Mouse (Mus musculus): Measurements from ENCODE around the gene Gramd1b. TPM values are rescaled to one million over a fixed set of nuclear protein-coding genes. Genes with fewer than 3 reads are reported as not detected.

Gene Gramd1b
- polyA plus RNA-seq (2017; shearing (Covaris generic)): 10 to 100 TPM; 48.7 to 68.0 TPM

- ATAC-seq: no peak
Measured at GRCm38 (mm10) chr9:40531027-40531621, at the start of gene Gramd1b. Gene Gramd1b (minus strand): TSS chr9:40531383.

- ATAC-seq: no peak
Measured at GRCm38 (mm10) chr9:40578726-40579625, 47.8 kb upstream of the Gramd1b start.

- no peak for ATAC-seq
Measured at GRCm38 (mm10) chr9:40577132-40577531, 45.9 kb upstream of the Gramd1b start.

- no peak for ATAC-seq
Measured at GRCm38 (mm10) chr9:40575053-40575985, 44.1 kb upstream of the Gramd1b start.

GRCm38 (mm10) chr9:40571280-40571679 lies 40.1 kb upstream of the Gramd1b start:
- no peak for ATAC-seq

GRCm38 (mm10) chr9:40568070-40568469 lies 36.9 kb upstream of the Gramd1b start:
- ATAC-seq: no peak

GRCm38 (mm10) chr9:40563750-40564149 lies 32.6 kb upstream of the Gramd1b start:
- no peak for ATAC-seq

GRCm38 (mm10) chr9:40559646-40560045 lies 28.5 kb upstream of the Gramd1b start:
- ATAC-seq: no peak

GRCm38 (mm10) chr9:40557796-40558195 lies 26.6 kb upstream of the Gramd1b start:
- no peak for ATAC-seq

GRCm38 (mm10) chr9:40556396-40556795 lies 25.2 kb upstream of the Gramd1b start:
- ATAC-seq: no peak

GRCm38 (mm10) chr9:40555243-40555642 lies 24.1 kb upstream of the Gramd1b start:
- ATAC-seq: no peak

GRCm38 (mm10) chr9:40547876-40548275 lies 16.7 kb upstream of the Gramd1b start:
- ATAC-seq: no peak

- ATAC-seq: no peak
Measured at GRCm38 (mm10) chr9:40545193-40545592, 14.0 kb upstream of the Gramd1b start.

- ATAC-seq: no peak
Measured at GRCm38 (mm10) chr9:40539588-40540140, 8.5 kb upstream of the Gramd1b start.

- ATAC-seq: no peak
Measured at GRCm38 (mm10) chr9:40537708-40538105, 6.5 kb upstream of the Gramd1b start.

GRCm38 (mm10) chr9:40537044-40537707 lies 6.0 kb upstream of the Gramd1b start:
- ATAC-seq: peak; percentile 52

- no peak for ATAC-seq
Measured at GRCm38 (mm10) chr9:40530536-40530935, 647 bp downstream of the Gramd1b start.

- no peak for ATAC-seq
Measured at GRCm38 (mm10) chr9:40528733-40529132, 2.5 kb downstream of the Gramd1b start.

- ATAC-seq: peak; percentile 6
Measured at GRCm38 (mm10) chr9:40526928-40527327, 4.3 kb downstream of the Gramd1b start.

- no peak for ATAC-seq
Measured at GRCm38 (mm10) chr9:40522156-40522555, 9.0 kb downstream of the Gramd1b start.

- no peak for ATAC-seq
Measured at GRCm38 (mm10) chr9:40521097-40521496, 10.1 kb downstream of the Gramd1b start.

- no peak for ATAC-seq
Measured at GRCm38 (mm10) chr9:40519294-40519693, 11.9 kb downstream of the Gramd1b start.

All from activated CD4-positive, CD25-positive, alpha-beta regulatory T cell, adult 4 months (primary cell).